Mouse (Mus musculus) olfactory bulb, adult 2 months (tissue): Measurements from ENCODE around the gene Abca4.

Experiments
- CTCF ChIP-seq: fragments of 200-500 bp; IDR thresholded peaks from 2 replicates; pipeline ENCODE4 v1.5.1; 2012; ENCODE audit warnings: low read depth, mild to moderate bottlenecking, low read length, moderate library complexity; ENCODE audit not compliant: insufficient read depth
- POLR2A ChIP-seq: fragments of 200-500 bp; IDR thresholded peaks from 2 replicates; pipeline ENCODE4 v1.6.1; 2012; ENCODE audit warnings: mild to moderate bottlenecking, low read depth, low read length, moderate library complexity; ENCODE audit not compliant: insufficient read depth

- no peak for TF ChIP-seq CTCF
- TF ChIP-seq POLR2A: no peak
These were observed 165.3 kb downstream of the Abca4 start for GRCm38 (mm10) chr3:122209511-122209910.
